Mouse (Mus musculus) liver (tissue): ENCODE data around the gene Rapgef5.

Source experiments
- DNase-seq: peaks from one replicate; pipeline ENCODE4 v3.0.0-alpha.2; 2020; ENCODE audit warnings: mixed read lengths

The Rapgef5 gene

GRCm38 (mm10) chr12:117627311-117627710 lies 111.0 kb downstream of the Rapgef5 start:
- DNase-seq, result no peak

GRCm38 (mm10) chr12:117628321-117629093 lies 112.2 kb downstream of the Rapgef5 start:
- no peak for DNase-seq

- no peak for DNase-seq
These were observed 115.9 kb downstream of the Rapgef5 start for GRCm38 (mm10) chr12:117632133-117632532.

- no peak for DNase-seq
These were observed 120.0 kb downstream of the Rapgef5 start for GRCm38 (mm10) chr12:117636139-117636772.

GRCm38 (mm10) chr12:117636969-117637368 lies 120.7 kb downstream of the Rapgef5 start:
- DNase-seq, result no peak

GRCm38 (mm10) chr12:117638833-117639232 lies 122.6 kb downstream of the Rapgef5 start:
- no peak for DNase-seq

- DNase-seq, result no peak
These were observed 123.3 kb downstream of the Rapgef5 start for GRCm38 (mm10) chr12:117639356-117640121.

- DNase-seq, result no peak
These were observed 126.2 kb downstream of the Rapgef5 start for GRCm38 (mm10) chr12:117642512-117642911.

GRCm38 (mm10) chr12:117645771-117646170 lies 129.5 kb downstream of the Rapgef5 start:
- DNase-seq, result no peak

GRCm38 (mm10) chr12:117653920-117654472 lies 137.7 kb downstream of the Rapgef5 start:
- no peak for DNase-seq

- DNase-seq, result no peak
These were observed 140.7 kb downstream of the Rapgef5 start for GRCm38 (mm10) chr12:117656935-117657334.

GRCm38 (mm10) chr12:117657766-117658165 lies 141.5 kb downstream of the Rapgef5 start:
- DNase-seq, result no peak

- no peak for DNase-seq
These were observed 142.5 kb downstream of the Rapgef5 start for GRCm38 (mm10) chr12:117658821-117659220.

- DNase-seq, result no peak
These were observed 144.1 kb downstream of the Rapgef5 start for GRCm38 (mm10) chr12:117660361-117660760.

- DNase-seq, result no peak
These were observed 145.6 kb downstream of the Rapgef5 start for GRCm38 (mm10) chr12:117661871-117662270.

- DNase-seq, result no peak
These were observed 147.4 kb downstream of the Rapgef5 start for GRCm38 (mm10) chr12:117663637-117664036.

- no peak for DNase-seq
These were observed 148.4 kb downstream of the Rapgef5 start for GRCm38 (mm10) chr12:117664644-117665043.

- no peak for DNase-seq
These were observed 150.1 kb downstream of the Rapgef5 start for GRCm38 (mm10) chr12:117666391-117666790.

GRCm38 (mm10) chr12:117669610-117670400 lies 153.5 kb downstream of the Rapgef5 start:
- no peak for DNase-seq

GRCm38 (mm10) chr12:117673188-117673587 lies 156.9 kb downstream of the Rapgef5 start:
- DNase-seq, result no peak

- DNase-seq, result no peak
These were observed 158.2 kb downstream of the Rapgef5 start for GRCm38 (mm10) chr12:117674511-117674910.

GRCm38 (mm10) chr12:117676265-117676664 lies 160.0 kb downstream of the Rapgef5 start:
- DNase-seq, result no peak
